Mouse (Mus musculus) stomach, postnatal 0 days (tissue): Measurements from ENCODE around the gene Kng1.
"Not testable (repeated sequence)": the region's sequence is repeated elsewhere in the genome, so short reads cannot be mapped to it uniquely, and the experiment has no call there.

ENCODE experiments used
- CTCF ChIP-seq: IDR thresholded peaks from 2 replicates; pipeline ENCODE4 v1.5.1; 2016; ENCODE audit warnings: antibody characterized with exemption, low read depth, mild to moderate bottlenecking, moderate library complexity
- EP300 ChIP-seq: optimal IDR thresholded peaks from 2 replicates; pipeline ENCODE3; 2016; ENCODE audit warnings: antibody characterized with exemption

DNA sequence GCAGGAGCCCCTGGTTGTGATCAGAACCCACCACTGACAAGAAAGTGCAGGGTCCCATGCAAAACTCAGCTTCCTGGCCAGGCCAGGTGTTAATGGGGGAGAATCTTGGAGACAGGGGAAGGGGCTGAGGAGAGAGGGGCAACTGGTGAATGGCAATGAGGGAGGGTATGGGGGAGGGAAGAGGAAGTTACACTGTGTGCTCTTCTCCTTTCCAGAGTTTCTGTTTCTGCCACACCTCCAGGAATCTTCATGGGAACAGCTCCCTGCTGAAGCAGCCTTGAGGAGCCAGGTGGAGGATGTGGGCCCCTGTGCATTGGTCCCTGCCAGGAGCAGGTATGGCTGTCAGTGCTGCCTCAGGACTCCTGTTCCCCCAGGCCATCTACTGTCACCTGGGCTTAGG is 33.7 kb downstream of the Kng1 start:
- not testable (repeated sequence) for TF ChIP-seq EP300, CTCF
